Mouse (Mus musculus) granulocyte monocyte progenitor cell, adult 5-6 weeks (primary cell): ENCODE measurements around the gene Usf1. TPM values are rescaled to one million over a fixed set of nuclear protein-coding genes. Genes with fewer than 3 reads are reported as not detected.

Source experiments
- ATAC-seq: replicated peaks from 2 replicates; pipeline ENCODE4 v1.8.0; 2016; ENCODE audit warnings: mild to moderate bottlenecking, moderate TSS enrichment, inconsistent platforms; ENCODE audit not compliant: poor library complexity, severe bottlenecking
- total RNA-seq, 2 experiments: library from RNA; stranded (forward) in 1 of 2; stranded (reverse) in 1 of 2; fragments of 200-712, 200-1000 nt in 1 of 2; fragments of >200 nt in 1 of 2; fragmentation: Nextera tagmentation in 1 of 2; gene quantifications; 2 replicates each; pipeline ENCODE4 v1.2.3; 2014 to 2017

The Usf1 gene
- total RNA-seq (2014; fragmentation: Nextera tagmentation) (51.3 and 64.2 TPM in 2 replicates), total RNA-seq (2017) (71.0 and 71.5 TPM in 2 replicates)

GRCm38 (mm10) chr1:171410947-171411484 lies at the start of gene Usf1:
Usf1 (plus strand) TSS chr1:171411313.
- peak; percentile 84 for ATAC-seq

- ATAC-seq: peak; percentile 75
These were observed 45.2 kb upstream of the Usf1 start for GRCm38 (mm10) chr1:171365934-171366333.

GRCm38 (mm10) chr1:171369845-171370556 lies 41.1 kb upstream of the Usf1 start, which contains the start of gene Nectin4:
Nectin4 (plus strand) TSS chr1:171370099.
- ATAC-seq: peak; percentile 50

GRCm38 (mm10) chr1:171372880-171373279 lies 38.2 kb upstream of the Usf1 start:
- no peak for ATAC-seq

GRCm38 (mm10) chr1:171373946-171374345 lies 37.2 kb upstream of the Usf1 start:
- ATAC-seq: no peak

- peak; percentile 85 for ATAC-seq
These were observed 35.4 kb upstream of the Usf1 start for GRCm38 (mm10) chr1:171375646-171376097.

- no peak for ATAC-seq
These were observed 32.8 kb upstream of the Usf1 start for GRCm38 (mm10) chr1:171378298-171378697.

GRCm38 (mm10) chr1:171379935-171380599 lies 31.0 kb upstream of the Usf1 start:
- peak; percentile 65 for ATAC-seq

- ATAC-seq: peak; percentile 47
These were observed 29.0 kb upstream of the Usf1 start for GRCm38 (mm10) chr1:171382096-171382620.

- ATAC-seq: no peak
These were observed 26.8 kb upstream of the Usf1 start for GRCm38 (mm10) chr1:171384361-171384760.

GRCm38 (mm10) chr1:171385171-171385570 lies 25.9 kb upstream of the Usf1 start:
- ATAC-seq: no peak

- ATAC-seq: no peak
These were observed 24.0 kb upstream of the Usf1 start for GRCm38 (mm10) chr1:171387099-171387498.

- ATAC-seq: peak; percentile 81
These were observed 22.6 kb upstream of the Usf1 start, which contains the start of gene Arhgap30 for GRCm38 (mm10) chr1:171388376-171389102. Arhgap30 (plus strand) TSS chr1:171388954.

- ATAC-seq: peak; percentile 77
These were observed 21.0 kb upstream of the Usf1 start for GRCm38 (mm10) chr1:171390101-171390500.

- ATAC-seq: no peak
These were observed 9.3 kb upstream of the Usf1 start for GRCm38 (mm10) chr1:171401821-171402220.

- no peak for ATAC-seq
These were observed 8.1 kb upstream of the Usf1 start for GRCm38 (mm10) chr1:171402991-171403390.

- ATAC-seq: no peak
These were observed 3.9 kb upstream of the Usf1 start for GRCm38 (mm10) chr1:171407263-171407662.

GRCm38 (mm10) chr1:171410231-171410630 lies 882 bp upstream of the Usf1 start:
- peak; percentile 26; the same call in 1 of the 2 replicates for ATAC-seq

- ATAC-seq: peak; percentile 20
These were observed 404 bp downstream of the Usf1 start for GRCm38 (mm10) chr1:171411492-171411941.

GRCm38 (mm10) chr1:171412001-171412441 lies 908 bp downstream of the Usf1 start:
- ATAC-seq: peak; percentile 50
